Mouse (Mus musculus): ENCODE data around the gene Kalrn.

The Kalrn gene

DNA sequence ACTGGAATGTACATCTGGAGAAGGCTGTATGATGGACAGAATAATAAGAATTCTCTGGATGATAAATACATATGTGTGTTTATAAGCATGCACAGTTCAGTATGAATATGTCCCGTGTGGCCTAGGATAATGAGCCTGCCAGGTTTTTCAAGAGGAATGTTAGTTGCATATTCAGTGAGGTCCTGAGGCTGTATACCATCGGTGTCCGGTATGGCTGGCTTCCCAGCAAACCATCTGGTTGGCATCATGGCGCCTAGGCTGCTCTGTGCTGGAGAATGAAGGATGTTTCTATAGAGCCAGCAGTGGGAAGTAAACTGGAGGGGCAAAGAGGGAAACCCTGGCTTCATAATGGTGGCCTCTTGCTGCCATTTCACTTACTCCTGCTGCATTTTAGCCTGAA, 510.0 kb downstream of the Kalrn start:
- no peak for DNase-seq

DNA sequence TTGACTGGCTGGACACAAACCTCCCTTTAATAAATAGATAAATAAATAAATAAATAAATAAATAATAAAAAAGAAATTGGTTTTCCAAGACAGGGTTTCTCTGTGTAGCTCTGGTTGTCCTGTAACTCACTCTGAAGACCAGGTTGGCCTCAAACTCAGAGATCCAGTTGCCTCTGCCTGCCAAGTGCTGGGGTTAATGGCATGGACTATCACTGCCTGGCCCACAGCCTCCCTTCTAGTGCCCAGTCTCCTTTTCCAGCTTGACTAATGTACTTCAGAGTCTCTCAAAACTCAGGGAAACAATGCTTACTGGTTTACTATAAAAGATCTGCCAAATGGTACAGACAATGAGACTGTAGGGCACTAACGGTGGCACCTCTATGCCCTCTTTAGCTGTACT, 511.7 kb downstream of the Kalrn start:
- no peak for DNase-seq

DNA sequence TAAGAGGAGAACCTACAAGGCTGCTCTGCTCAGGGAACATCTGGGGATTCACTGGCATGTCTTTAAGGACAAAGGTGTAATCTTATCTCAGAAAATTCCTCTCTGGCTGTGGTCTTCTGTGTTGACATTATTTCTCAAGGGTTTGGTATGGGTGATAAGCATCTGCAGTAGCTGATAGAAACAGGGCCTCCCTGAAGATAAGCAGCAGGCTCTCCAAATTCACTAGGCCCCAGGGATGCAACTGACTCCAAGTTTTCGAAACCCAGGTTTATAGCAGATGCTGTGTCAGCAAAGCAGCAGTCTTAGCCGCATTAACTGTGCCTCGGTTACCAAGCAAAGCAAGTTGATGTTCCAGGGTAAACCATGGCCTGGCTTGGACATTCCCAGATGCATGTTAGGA, 514.7 kb downstream of the Kalrn start:
- DNase-seq = no peak

DNA sequence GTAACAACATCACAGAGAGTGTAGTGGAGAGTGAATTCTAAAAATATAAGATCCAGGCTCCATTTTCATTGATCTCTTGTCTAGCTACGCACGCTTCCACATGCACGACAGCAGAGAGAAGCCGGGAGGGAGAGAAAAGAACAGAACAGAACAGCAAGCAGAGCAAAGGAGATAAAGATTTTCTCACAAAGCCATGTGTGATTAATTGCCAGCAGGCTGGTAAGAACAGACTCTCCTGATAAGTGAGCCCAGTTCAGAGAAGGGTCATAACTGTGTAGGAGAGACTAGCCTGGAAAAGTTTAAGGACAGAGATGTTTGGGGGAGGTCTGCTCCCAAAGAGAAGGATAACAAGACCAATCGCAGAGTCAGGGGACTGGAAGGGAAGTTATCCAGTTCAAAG, 515.9 kb downstream of the Kalrn start:
- no peak for DNase-seq

DNA sequence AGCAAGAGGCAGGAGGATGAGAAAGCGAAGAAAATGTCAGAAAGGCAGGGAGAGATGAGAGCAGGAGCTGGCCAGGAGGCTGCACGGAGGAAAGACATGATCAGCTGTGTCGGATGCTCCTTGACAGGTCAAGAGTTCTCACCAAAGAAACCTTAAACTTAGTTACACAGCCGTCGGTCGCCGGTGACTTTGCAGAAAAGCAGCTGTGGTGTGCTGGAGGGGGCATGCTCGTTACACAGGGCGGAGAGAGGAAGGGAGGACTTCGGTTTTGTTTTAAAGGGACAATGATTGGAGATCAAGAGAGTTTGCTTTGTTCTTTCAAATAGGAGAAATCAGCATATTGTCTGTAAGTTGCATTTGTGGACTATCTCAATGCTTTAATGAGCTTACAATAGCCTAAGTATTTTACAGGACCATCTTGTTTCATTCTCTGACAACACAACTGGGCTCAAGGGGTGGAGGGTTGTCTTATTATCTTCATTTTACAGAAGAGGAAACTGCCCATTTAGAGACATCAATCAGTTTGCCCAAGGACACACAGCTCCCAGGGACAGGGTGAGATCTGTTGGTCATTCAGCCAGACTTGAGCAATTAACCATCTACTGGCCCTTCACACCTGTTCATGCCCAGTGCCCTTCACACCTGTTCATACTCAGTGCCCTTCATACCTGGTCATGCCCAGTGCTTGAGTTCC, 516.8 kb downstream of the Kalrn start:
- DNase-seq = no peak

DNA sequence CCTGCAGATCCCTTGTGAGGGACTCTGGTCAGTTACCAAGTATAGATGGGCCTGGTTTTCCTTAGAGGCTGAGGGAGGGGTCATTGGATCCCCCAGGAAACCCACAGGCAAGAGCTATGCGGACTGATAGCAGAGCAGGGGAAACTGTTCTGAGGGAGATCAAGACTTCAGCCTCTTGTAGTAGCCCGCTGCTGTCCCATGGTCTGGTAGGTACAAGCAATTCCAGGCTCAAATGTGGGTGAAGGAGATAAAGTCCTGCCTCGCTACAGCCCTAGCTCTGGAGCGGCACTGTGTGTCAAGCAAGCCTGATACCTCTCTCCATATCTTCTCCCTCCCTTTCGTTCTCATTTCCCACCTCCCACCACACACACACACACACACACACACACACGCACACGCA, 523.2 kb downstream of the Kalrn start:
- DNase-seq = no peak

DNA sequence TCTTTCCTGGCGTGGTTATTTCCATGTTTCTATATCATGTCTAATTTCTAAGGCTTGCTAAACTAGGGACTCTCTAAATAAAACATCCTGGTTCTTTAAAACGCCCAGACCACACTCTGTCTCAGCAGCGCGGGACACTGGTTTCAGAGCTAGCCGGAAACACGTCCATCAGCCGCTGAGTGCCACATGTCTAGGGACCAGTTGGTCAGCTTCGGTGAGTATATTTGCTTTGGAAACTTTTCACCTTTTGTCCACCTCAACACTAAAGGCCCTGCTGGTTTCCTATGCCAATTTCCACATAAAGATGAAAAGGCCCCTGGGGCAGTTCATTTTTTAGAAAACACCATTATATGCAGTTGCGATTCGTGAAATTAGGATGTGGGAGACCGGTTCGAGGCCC, 524.0 kb downstream of the Kalrn start:
- DNase-seq = no peak

DNA sequence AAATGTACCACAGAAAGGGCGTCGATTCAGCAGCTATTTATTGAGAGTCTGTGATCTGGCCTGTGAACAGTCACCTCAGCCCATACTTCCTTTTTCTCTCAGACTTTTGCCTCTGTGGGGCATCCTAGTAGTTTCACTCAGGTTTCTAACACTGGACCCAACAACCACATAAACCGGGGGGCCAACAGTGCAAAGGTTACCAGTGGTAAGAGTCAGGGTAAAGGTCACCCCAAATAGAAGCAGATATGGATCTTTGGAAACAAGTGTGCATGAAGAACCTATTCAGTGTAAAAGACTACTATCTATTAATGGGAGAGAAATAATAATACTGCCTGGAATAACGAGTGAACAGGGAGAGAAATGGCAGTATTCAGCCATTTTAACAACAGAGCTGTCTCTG, 525.1 kb downstream of the Kalrn start:
- DNase-seq = no peak

DNA sequence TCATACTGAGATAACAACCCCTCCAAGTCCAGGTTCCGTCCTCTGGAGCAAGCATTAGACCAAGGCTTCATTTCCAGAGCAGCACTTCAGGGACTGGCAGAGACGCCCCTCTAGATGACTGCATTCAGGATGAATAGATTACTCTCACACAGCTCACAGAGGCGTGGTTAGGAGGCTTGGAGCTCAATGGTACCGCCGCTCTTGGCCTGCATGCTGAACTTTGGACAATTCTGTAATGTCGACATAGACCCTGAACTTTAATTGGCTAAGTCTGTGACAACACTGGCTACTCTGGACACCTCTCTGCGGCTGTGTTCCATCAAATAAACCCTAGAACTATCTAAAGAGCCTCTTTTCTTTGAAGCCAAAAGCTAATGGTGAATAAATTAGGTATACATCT, 525.8 kb downstream of the Kalrn start:
- no peak for DNase-seq

DNA sequence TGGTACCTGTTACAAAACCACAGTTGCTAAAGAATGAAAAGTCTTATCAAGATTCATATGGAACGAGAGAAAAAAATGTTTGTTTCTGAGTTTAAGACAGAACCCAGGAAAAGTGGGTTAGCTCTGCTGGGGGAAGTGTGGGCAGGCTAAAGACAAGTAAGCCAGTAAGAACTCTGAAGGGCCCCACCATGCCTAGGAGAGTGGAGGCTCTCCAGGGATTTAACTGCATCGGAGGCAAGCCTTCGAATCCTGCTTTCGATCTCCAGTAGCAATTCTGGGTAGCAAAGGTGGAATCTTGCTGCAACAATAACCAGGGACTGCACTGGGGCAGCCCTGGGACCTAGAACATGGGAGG, 526.3 kb downstream of the Kalrn start:
- no peak for DNase-seq

DNA sequence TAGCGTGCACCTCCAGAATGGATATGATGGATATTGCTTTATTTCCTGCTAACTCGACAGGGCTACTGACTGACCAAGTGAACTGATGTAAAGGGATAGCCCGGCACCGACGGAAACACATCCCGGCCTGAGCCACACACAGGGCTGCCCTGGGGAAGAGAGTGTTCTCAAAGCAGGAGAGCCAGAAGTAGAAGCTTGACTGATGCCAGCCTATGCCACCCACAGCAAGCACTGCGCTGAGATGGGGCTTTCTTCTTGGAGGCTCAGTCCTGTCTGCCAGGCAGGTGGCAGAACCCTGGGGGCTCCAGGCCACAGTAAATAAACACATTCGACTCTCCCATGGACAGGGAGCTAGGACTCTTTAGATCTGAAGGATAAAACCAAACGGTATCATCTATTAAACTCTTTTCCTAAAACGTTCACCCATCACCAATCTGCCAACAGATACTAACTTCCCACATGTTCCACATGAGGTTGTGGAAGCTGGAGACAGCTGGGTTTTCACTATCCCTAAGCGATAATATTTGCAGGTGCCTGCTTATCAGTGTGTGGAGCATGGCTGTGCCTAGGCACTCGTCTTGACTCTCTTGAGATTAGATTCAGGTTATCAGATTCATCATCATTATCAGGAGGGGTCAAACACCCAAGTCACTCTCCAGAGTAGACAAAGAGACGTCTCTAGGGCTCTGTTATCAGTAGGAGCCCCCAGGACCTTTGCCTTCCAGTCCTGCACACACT, 526.9 kb downstream of the Kalrn start:
- no peak for DNase-seq

DNA sequence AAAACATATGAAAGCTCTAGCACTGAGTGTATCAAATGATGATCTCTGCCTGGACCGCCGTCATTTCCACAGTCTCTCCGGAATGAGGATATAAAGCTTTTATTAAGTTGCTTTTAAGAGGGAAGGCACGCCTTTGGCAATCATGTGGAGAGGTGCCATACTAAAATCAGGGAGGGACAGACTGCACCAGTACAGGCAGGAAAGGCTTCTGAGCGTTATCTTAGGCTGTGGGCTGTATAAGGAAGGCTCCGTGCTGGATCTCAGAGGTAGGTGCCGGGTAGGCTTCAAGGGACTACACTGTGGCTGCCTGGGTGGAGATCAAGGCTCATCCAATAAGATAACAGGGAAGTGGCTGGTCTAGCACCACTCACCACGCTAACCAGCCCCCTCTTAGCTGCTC, 528.8 kb downstream of the Kalrn start:
- DNase-seq = no peak

DNA sequence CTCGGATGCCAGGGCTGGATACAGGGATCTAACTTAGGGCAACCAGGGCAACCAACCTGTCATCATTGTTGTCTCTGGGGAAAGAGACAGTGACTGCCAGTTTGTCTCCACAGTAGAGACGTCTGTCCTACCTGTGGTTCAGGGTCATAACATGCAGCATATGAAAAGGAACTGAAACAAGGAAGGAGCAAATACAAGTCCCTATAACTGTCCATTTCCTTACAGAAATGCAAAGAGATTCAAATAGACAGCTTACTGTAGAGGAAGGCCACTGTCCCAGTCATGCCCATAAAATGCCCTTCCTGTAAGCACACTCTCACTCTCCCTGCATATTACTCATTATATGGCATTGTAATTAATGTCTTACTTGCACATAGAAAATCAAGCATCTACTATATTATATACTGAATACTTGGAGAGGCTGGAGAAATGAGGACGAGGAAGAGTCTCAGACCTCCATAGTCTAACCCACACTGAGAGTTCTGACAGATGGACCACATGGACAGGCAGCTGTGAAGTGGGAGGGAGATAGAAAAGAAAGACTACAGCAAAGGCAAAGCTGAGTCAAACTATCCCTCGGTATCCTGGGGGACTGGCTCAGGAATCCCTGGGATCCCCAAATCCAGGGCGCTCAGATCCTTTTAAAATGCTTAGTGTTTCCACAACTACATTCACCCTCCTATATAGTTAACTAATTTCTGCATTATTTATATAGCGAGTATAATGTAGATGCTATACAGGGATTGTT, 530.1 kb downstream of the Kalrn start:
- no peak for DNase-seq

DNA sequence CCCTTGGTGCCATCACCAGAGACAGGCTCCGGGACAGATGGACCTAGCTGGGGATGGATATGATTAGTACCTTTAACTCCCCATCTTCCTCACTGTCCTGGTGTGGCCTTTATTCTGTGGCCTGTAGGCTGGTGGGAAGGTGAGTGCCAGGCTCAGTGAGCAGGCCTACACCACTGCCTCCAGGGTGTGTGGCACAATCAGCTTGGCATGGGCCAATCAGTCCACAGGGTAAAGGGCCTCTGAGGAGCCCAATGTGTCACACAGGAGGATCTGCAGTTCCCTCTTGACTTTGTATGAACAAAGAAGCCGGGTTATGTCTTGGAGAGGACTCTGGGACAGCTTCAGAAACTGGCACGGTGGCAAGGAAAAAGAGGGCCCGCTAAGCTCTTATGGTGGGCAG, 530.7 kb downstream of the Kalrn start:
- no peak for DNase-seq

DNA sequence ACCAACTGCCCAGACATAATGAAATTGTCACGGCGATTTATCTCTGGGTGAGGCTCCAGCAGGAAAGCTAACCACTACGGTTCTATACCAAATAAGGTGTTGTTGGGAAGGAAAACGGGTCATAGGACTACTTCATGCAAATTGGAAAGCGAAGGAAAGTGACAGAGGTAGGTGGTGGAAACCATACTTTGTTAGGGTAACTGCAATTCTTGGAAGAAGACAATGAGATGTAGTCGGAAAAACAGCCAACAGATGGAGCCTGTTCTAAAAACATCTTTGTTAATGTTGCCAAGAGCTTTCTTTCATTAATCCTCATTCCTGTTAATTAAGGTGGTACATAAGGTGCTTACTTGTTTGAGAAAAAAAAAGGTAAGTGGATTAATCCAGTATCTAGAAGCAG, 533.1 kb downstream of the Kalrn start:
- no peak for DNase-seq

DNA sequence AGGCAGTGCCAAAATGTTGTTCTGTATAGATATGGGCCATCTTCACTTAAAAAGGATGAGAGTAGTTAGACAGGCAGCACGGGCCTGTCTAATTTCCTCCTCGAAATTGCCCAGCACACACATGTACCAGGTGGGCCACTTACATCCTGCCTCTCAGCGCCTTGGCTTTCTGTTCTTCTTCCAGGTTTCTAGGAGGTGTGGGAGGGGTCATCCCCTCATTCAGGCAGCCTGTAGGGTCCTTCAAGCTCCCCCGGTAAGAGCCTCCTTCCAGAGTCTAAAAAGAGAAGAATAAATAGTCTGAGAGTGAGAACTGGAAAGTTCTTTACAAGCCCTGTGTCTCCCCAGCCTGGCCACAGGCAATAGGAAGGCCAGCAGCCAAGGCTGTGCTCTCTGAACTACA, 533.6 kb downstream of the Kalrn start:
- DNase-seq = no peak

DNA sequence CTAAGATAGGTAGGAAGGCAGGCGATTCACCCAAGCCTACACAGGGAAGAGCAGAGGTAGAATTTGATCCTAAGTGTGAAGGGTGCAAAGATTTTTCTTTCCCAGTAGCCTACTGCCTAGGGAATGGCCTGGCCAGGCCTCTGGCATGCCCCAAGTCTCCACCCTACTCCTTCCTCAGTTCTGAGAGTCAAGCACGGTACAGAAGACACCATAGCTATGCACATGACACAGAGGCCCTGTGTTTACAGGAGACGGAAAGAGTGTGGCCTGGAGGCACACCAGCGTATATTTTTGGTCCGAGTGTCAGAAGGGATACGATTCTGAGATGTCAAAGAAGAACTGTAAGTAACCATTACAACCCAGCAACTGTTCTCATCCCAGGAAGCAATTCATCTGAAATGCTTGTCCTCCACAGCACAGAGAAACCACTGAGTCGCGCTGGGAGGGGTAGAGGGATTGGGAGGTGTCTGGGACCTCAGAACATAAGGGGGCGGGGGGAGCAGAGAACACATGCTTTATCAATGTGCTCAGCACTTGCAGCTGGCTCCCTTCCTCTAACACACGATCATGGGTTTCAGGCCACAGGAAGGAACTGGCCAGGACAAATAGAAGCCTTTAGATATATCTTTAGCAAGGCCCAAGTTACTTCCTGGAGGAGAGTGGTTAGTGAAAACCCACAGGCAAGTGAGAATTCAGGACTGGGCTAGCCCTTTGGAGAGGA, 536.8 kb downstream of the Kalrn start:
- no peak for DNase-seq

DNA sequence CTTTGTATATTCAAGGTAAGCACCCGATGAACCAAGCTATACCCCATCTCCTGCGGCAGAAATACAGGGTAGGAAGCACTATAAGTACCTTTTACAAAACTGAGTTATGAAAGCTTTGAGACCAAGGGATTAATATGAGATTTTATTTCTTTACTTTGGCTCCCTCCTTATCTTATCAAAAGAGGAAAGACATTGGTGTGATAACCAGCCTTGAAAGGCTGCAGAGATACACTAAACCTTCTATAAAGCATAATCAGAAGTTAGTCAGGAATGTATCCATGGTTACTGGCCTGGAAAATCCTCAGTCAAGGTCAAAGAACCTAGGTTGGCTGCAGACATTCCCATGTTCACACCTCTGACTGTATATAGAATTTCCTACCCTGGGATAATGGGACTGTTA, 537.6 kb downstream of the Kalrn start:
- no peak for DNase-seq

DNA sequence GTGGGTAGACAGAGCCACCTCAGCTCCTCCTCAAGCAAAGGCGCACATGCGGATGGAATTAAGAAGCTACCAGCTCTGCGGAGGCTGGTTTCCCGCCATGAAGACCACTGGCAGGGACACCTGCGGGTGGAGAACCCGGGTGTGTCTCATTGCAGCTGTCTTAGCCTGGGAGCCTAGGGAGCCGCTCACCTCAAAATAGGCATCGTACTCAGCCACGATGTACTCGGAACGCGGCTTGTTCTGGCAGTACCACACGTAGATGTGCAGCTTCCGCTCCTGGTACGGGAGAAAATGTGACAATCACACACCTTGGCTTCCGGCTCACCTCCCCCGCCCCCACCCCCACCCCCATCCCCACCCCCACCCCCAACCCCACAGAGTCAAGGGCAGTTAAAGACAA, 539.1 kb downstream of the Kalrn start:
- DNase-seq = no peak

DNA sequence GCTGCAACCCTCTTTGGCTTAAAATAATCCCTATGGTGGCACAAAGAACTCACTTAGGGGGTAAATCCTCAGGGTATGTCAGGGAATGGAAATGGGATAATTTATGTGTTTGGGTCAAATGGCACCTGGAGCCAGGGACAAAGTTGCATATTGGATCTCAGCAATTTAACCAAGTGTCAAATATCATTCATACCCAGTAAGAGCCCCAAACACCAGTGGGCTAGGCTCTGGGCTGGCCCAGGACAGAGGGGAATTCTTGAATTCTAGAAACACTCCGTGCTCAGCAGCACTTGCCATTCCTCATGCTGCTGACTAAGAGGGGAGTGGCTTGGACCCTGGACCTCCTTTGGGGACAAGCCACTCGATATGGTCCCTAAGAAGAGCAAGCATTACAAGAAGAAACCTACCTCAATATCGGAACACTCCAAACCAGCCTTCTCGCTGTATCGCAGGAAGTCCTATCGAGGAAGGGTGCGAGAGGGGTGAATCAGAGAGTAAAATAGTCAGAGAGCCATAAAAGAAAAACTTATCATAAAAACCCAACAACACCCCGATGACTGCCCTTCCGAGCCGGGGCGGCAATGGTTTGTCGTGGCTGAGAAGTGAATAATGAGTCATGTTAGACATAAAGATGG, 541.2 kb downstream of the Kalrn start:
- no peak for DNase-seq

DNA sequence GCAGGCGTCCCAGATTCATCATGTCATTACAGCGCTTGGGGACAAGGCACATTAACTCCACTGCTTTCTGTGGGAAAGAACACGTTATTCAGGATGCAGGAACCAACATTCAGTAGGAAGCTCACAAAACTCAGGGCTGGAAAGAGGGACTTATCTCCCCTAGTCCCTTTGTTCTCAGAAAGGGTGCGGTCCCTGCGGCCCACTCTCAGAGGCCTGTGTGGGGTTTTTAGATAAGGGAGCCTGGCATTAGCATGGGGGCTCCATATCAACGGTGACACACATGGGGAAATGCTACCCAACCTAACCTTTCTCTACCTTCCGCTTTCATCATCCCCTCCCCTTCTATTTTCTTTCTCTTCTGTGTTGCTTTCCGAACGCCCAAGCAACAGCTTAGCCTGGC, 541.8 kb downstream of the Kalrn start:
- DNase-seq = no peak

DNA sequence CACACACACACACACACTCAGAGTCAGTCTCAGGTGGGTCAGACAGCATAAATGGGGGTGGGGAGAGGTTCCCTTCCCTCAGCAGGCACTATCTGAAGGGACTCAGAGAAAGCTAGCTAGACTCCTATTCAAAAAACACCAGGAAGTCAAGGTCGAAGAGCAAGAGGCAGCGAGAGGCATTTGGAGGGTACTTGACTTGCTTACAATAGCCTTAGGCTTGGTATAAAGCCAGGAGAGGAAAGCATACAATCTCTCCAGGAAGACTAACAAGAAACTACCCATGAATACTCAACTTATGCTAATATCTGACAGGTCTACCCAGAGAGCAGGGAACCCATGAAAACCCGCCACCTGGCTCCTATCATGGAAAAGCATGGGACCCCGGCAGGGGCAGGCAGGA, 543.0 kb downstream of the Kalrn start:
- DNase-seq = no peak

DNA sequence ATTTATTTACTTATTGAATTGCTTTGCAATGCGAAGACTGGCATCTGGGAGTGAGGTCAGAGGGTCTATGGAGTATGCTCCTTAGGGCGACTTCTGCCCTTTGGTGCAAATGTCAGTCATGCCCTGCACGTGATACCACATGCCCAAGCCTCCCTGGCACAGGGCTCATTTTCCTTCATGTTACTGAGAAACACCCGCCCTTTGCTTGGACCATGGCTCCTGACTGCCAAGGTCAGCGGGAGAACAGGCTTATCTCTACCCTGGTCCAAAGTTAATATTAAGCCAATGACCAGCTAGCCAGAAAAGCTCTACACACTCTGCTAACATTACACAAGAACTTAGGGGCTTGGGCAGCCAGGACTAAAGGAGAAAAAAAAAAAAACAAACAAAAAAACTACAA, 543.5 kb downstream of the Kalrn start:
- peak; percentile 67 for DNase-seq

Measured in kidney, postnatal 10 days (tissue).